Comparison of ENCODE assay signal across 8 mouse cellular contexts in the genomic region with DNA sequence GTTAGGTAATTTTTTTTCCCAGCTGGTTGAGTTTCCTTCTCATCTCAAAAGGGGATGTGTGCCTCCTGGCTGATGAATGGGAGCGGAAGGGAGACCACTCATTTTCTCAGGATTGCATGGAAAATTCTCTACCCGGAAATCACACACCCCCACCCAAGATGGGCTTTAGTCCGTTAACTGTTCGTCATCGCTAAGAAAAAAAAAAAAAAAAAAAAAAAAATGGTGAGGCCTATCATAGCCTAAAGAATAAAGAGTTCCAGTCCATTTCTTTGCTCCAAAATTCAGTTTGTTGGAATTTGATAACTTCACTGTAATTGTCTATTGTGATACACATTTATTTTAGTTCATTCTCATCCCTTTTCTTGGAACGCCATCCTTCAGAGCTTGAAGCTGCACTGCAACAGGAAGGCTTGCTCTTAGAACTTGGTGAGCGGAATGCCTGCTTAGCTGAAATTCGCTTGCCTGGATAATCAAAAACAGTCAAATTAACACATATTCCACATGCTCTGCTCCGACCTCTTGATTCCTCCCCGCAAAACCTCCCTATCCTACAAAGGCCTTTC. TPM values are rescaled to one million over a fixed set of nuclear protein-coding genes. Genes with fewer than 3 reads are reported as not detected.
DNase-seq lines count a peak whose midpoint lies in the region; ATAC-seq and TF ChIP-seq lines count a peak whose summit lies in the region.

No protein-coding gene starts in this region.

- H3K9me3 ChIP-seq in hindbrain, postnatal 0 days (ENCODE audit: low read length): no peaks in the 10 kb centered on the region
- H3K9me3 ChIP-seq in midbrain, embryonic 16.5 days (replicated peaks; ENCODE audit: control insufficient read depth, low read length, poor library complexity, severe bottlenecking): no peaks in the 10 kb centered on the region

- WGBS in kidney, adult 2 months: 48% methylated on average over 10 of the region's 10 CpGs
- 46% methylated on average over 10 of the region's 10 CpGs for WGBS in hindbrain, postnatal 0 days
- 43% methylated on average over 10 of the region's 10 CpGs for whole genome bisulfite sequencing in midbrain, embryonic 16.5 days

- peak overlapping the region; percentile 27; the same call in 1 of the 2 replicates for H3K27ac ChIP-seq in kidney, adult 2 months (ENCODE audit: insufficient read depth, low read depth, low read length)
- H3K27ac ChIP-seq in cortical plate, adult 2 months (ENCODE audit: insufficient read depth, low read length): peak overlapping the region; percentile 79; the same call in 1 of the 2 replicates
- peak overlapping the region; percentile 83 for H3K27ac ChIP-seq in hindbrain, postnatal 0 days
- H3K27ac ChIP-seq in midbrain, embryonic 16.5 days (ENCODE audit: low read length): peak overlapping the region; percentile 90

- DNase-seq in kidney, adult 2 months: no peak
- no peak for DNase-seq in kidney, postnatal 4 days
- no peak for DNase-seq in hindbrain, postnatal 0 days (ENCODE audit: low spot score)
- no peak for DNase-seq in natural killer cell, adult 2 months (ENCODE audit: low spot score in 2 of 2)
- no peak for DNase-seq in ovary, postnatal 36 days (ENCODE audit: low spot score)
- no peak for DNase-seq in spleen, postnatal 4 days (ENCODE audit: low spot score in 2 of 2)

- peak overlapping the region; percentile 89 for H3K4me3 ChIP-seq in kidney, adult 2 months (ENCODE audit: insufficient read depth, low read depth, low read length)
- peak overlapping the region; percentile 71 for H3K4me3 ChIP-seq in cortical plate, adult 2 months (ENCODE audit: insufficient read depth, low read length)
- peak overlapping the region; percentile 77 for H3K4me3 ChIP-seq in hindbrain, postnatal 0 days (ENCODE audit: low read length)
- peak overlapping the region; percentile 93 for H3K4me3 ChIP-seq in midbrain, embryonic 16.5 days (ENCODE audit: low read depth, low read length)

- peak overlapping the region; percentile 87 for H3K4me2 ChIP-seq in hindbrain, postnatal 0 days (ENCODE audit: low read depth, low read length)
- peak overlapping the region; percentile 49 for H3K4me2 ChIP-seq in midbrain, embryonic 16.5 days (ENCODE audit: low read length)

- H3K4me1 ChIP-seq in kidney, adult 2 months (ENCODE audit: control insufficient read depth, insufficient read depth, low read length): 0 out of 2 replicates have a peak, but pooled peaks cover 2% of the 10 kb centered on the region
- peaks cover 4% of the 10 kb centered on the region; the same call in 1 of the 2 replicates for H3K4me1 ChIP-seq in cortical plate, adult 2 months (ENCODE audit: control insufficient read depth, insufficient read depth, low read length)
- peaks cover 6% of the 10 kb centered on the region for H3K4me1 ChIP-seq in hindbrain, postnatal 0 days (ENCODE audit: insufficient read depth, low read length)
- H3K4me1 ChIP-seq in midbrain, embryonic 16.5 days (ENCODE audit: control insufficient read depth, insufficient read depth, low read length): peaks cover 20% of the 10 kb centered on the region

- TF ChIP-seq POLR2A in kidney, adult 2 months (IDR thresholded peaks at IDR 0.05; ENCODE audit: low read depth, low read length): no peak
- no peak for TF ChIP-seq POLR2A in cortical plate, adult 2 months (IDR thresholded peaks at IDR 0.05; ENCODE audit: extremely low read depth, insufficient read depth, low read length)

- H3K9ac ChIP-seq in hindbrain, postnatal 0 days (replicated peaks; ENCODE audit: low read length): peak overlapping the region; percentile 82
- peak overlapping the region; percentile 63; the same call in 1 of the 2 replicates for H3K9ac ChIP-seq in midbrain, embryonic 16.5 days (ENCODE audit: low read depth, low read length)

- no peak for TF ChIP-seq CTCF in kidney, adult 2 months (conservative IDR thresholded peaks at IDR 0.05; ENCODE audit: insufficient read depth, insufficient read length, low read depth, low read length)
- no peak for TF ChIP-seq CTCF in cortical plate, adult 2 months (IDR thresholded peaks at IDR 0.05; ENCODE audit: extremely low read depth, insufficient read depth, low read length)
- peak; percentile 32 for TF ChIP-seq CTCF in hindbrain, postnatal 0 days (IDR thresholded peaks at IDR 0.05; ENCODE audit: low read depth)

- H3K36me3 ChIP-seq in kidney, adult 2 months (ENCODE audit: control insufficient read depth, insufficient read depth, low read length): no peaks in the 10 kb centered on the region; the same call in 1 of the 2 replicates
- no peaks in the 10 kb centered on the region; the same call in 1 of the 2 replicates for H3K36me3 ChIP-seq in hindbrain, postnatal 0 days (ENCODE audit: insufficient read depth, low read length)
- H3K36me3 ChIP-seq in midbrain, embryonic 16.5 days (ENCODE audit: control insufficient read depth, insufficient read depth, low read length): no peaks in the 10 kb centered on the region

- peak; percentile 92 for ATAC-seq in hindbrain, postnatal 0 days
- peak; percentile 93 for ATAC-seq in midbrain, embryonic 16.5 days

- no peaks in the 10 kb centered on the region for H3K27me3 ChIP-seq in kidney, adult 2 months (replicated peaks; ENCODE audit: control insufficient read depth, insufficient read depth, low read length)
- H3K27me3 ChIP-seq in hindbrain, postnatal 0 days (ENCODE audit: insufficient read depth, low read length): no peaks in the 10 kb centered on the region
- no peaks in the 10 kb centered on the region for H3K27me3 ChIP-seq in midbrain, embryonic 16.5 days (ENCODE audit: control insufficient read depth, insufficient read depth, low read depth, low read length)

RNA-seq across cellular contexts. Expression of a gene that starts 0.4 kb away (rescaled TPM):
- polyA plus RNA-seq in kidney, adult 2 months (2012; rRNA removed): 32.2 and 40.6 TPM in 2 replicates
- polyA plus RNA-seq in cortical plate, adult 2 months (2012; rRNA removed): 36.5 and 41.5 TPM in 2 replicates
- total RNA-seq in hindbrain, postnatal 0 days (2014; rRNA removed): 66.2 and 69.8 TPM in 2 replicates
- 26.3 and 27.5 TPM in 2 replicates for polyA plus RNA-seq in hindbrain, postnatal 0 days (2015; fragmentation: Nextera tagmentation; extraction: Ambion mirVana)
- polyA plus RNA-seq in midbrain, embryonic 16.5 days (2015; fragmentation: Nextera tagmentation; extraction: Ambion mirVana): 44.1 and 47.8 TPM in 2 replicates

RNA-seq across cellular contexts. Expression of a gene that starts 11.1 kb away (rescaled TPM):
- polyA plus RNA-seq in kidney, adult 2 months (2012; rRNA removed): 12.4 and 13.3 TPM in 2 replicates
- polyA plus RNA-seq in cortical plate, adult 2 months (2012; rRNA removed): 17.9 and 21.3 TPM in 2 replicates
- 6.3 and 7.1 TPM in 2 replicates for total RNA-seq in hindbrain, postnatal 0 days (2014; rRNA removed)
- polyA plus RNA-seq in hindbrain, postnatal 0 days (2015; fragmentation: Nextera tagmentation; extraction: Ambion mirVana): 3.0 and 3.4 TPM in 2 replicates
- polyA plus RNA-seq in midbrain, embryonic 16.5 days (2015; fragmentation: Nextera tagmentation; extraction: Ambion mirVana): 1.5 and 1.9 TPM in 2 replicates

Comparison
In these comparisons a context has a peak if more than half of its experiments do, and no peak if none do; other contexts are left out.
1. H3K27ac ChIP-seq: peak in every context shown above with its lines; median percentile 90 in midbrain, embryonic 16.5 days; 83 in hindbrain, postnatal 0 days; 79 in cortical plate, adult 2 months; 27 in kidney, adult 2 months.